Mouse (Mus musculus): ENCODE data around the gene Zswim5. TPM values are rescaled to one million over a fixed set of nuclear protein-coding genes. Genes with fewer than 3 reads are reported as not detected.

Gene Zswim5
- polyA plus RNA-seq, 1 experiment from 2014 or later, result 1.3 TPM

DNA sequence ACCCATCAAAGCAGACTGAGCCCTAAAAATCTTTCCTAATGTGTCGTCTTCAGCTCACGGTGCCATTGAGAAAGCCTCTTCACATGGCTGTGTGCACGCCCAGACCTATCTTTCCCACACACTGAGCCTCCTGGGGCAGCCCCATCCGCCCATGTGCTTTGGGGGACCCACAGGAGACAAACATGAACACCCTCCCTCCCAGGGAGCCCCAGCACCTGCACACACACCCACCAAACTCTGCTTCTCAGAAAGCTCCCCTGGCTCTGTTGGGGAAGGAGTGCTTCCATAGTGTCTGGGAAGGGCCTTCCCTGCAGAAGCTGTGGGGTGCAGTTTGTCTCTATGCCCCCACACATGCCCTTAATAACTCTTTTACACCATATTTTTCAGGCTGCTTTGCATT lies 127.5 kb downstream of the Zswim5 start:
- H3K27ac ChIP-seq (replicated peaks; ENCODE audit: low read depth, low read length), result no peak overlapping the region
- no peaks in the 10 kb centered on the region; the same call in 1 of the 2 replicates for H3K36me3 ChIP-seq (ENCODE audit: control insufficient read depth, insufficient read depth, low read length)
- H3K4me1 ChIP-seq (ENCODE audit: control insufficient read depth, insufficient read depth, low read length), result no peaks in the 10 kb centered on the region
- no peaks in the 10 kb centered on the region for H3K9me3 ChIP-seq (ENCODE audit: control insufficient read depth, low read length)
- ATAC-seq (ENCODE audit: insufficient number of reproducible peaks, low FRiP score, low TSS enrichment, low read depth) (no peak), DNase-seq (ENCODE audit: low spot score) (no peak)
- H3K27me3 ChIP-seq (ENCODE audit: control insufficient read depth, insufficient read depth, low read length), result no peaks in the 10 kb centered on the region
- no peak overlapping the region for H3K4me3 ChIP-seq (ENCODE audit: low read depth, low read length)
- H3K9ac ChIP-seq (ENCODE audit: low read length), result no peak overlapping the region
- no peak overlapping the region for H3K4me2 ChIP-seq (ENCODE audit: low read depth, severe bottlenecking)
- 77% methylated on average over 4 of the region's 4 CpGs for WGBS

DNA sequence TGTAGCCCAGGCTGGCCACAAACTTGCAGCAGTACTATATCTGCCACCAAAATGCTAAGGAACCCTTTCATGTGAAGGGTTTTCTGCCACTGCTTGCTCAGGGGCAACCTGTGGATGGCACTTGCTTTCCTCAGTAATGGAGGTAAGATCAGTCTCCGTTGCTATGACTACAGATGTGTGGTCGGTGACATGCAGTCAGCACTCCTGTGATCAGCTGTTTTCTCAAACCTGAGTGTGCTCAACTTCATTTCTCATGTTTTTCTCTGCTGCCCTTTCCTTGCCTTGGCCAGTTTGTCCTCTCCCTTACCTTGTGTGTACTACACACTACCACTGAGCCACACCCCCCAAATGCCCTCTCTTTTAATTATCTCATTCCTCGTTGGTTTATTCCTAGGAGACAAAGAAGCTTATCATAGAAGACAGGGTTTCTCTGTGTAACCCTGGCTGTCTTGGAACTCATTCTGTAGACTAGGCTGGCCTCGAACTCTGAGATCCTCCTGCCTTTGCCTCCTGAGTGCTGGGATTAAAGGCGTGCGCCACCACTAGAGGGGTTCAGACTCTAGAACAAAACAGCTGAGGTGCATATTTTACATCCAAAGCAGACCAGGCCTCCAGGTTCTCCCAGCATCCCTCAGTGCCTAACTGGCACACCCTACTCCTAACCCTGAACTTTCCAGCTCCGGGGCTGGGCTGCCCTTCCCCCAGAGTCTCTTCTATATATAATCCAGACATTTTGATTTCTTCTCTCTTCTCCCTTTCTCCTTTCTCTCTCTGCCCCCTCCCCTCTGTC lies 128.6 kb downstream of the Zswim5 start:
- no peak overlapping the region for H3K4me2 ChIP-seq (ENCODE audit: low read depth, severe bottlenecking)
- H3K36me3 ChIP-seq (ENCODE audit: control insufficient read depth, insufficient read depth, low read length), result no peaks in the 10 kb centered on the region
- no peaks in the 10 kb centered on the region for H3K9me3 ChIP-seq (ENCODE audit: control insufficient read depth, low read length)
- H3K9ac ChIP-seq (ENCODE audit: low read length), result no peak overlapping the region
- DNase-seq (ENCODE audit: low spot score), result no peak
- no peak overlapping the region for H3K27ac ChIP-seq (replicated peaks; ENCODE audit: low read depth, low read length)
- H3K27me3 ChIP-seq (ENCODE audit: control insufficient read depth, insufficient read depth, low read length), result no peaks in the 10 kb centered on the region
- 76% methylated on average over 7 of the region's 7 CpGs for WGBS
- no peaks in the 10 kb centered on the region for H3K4me1 ChIP-seq (ENCODE audit: control insufficient read depth, insufficient read depth, low read length)
- H3K4me3 ChIP-seq (ENCODE audit: low read depth, low read length), result no peak overlapping the region
- no peak for ATAC-seq (ENCODE audit: insufficient number of reproducible peaks, low FRiP score, low TSS enrichment, low read depth)

DNA sequence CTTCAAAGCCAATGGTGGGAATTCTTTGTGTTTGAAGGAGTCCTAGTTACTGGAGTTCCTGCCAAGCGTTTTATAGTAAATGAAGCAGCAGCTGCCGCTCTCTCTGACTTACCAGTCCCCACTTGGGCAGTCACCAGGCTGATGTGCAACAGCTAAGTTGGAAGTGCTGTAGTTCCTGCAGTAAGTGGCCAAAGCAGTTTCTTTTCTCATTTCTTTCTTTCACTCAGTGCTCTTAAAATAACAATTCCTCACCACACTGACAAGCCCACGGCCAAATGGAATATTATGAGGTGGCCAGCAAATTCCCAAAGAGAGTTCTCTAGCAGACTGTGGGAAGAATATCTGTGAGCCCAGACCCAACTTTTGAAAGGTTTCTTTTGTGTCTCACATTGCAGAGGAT lies 129.9 kb downstream of the Zswim5 start:
- Histone ChIP-seq H3K4me1 (ENCODE audit: control insufficient read depth, insufficient read depth, low read length) (no peaks in the 10 kb centered on the region), H3K27ac (replicated peaks; ENCODE audit: low read depth, low read length) (no peak overlapping the region), H3K27me3 (ENCODE audit: control insufficient read depth, insufficient read depth, low read length) (no peaks in the 10 kb centered on the region), H3K4me2 (ENCODE audit: low read depth, severe bottlenecking) (no peak overlapping the region), H3K9ac (ENCODE audit: low read length) (no peak overlapping the region), H3K9me3 (ENCODE audit: control insufficient read depth, low read length) (no peaks in the 10 kb centered on the region), H3K4me3 (ENCODE audit: low read depth, low read length) (no peak overlapping the region), H3K36me3 (ENCODE audit: control insufficient read depth, insufficient read depth, low read length) (no peaks in the 10 kb centered on the region)
- DNase-seq (ENCODE audit: low spot score) (no peak), ATAC-seq (ENCODE audit: insufficient number of reproducible peaks, low FRiP score, low TSS enrichment, low read depth) (no peak)
- WGBS, result 80% methylated on average over 3 of the region's 3 CpGs

DNA sequence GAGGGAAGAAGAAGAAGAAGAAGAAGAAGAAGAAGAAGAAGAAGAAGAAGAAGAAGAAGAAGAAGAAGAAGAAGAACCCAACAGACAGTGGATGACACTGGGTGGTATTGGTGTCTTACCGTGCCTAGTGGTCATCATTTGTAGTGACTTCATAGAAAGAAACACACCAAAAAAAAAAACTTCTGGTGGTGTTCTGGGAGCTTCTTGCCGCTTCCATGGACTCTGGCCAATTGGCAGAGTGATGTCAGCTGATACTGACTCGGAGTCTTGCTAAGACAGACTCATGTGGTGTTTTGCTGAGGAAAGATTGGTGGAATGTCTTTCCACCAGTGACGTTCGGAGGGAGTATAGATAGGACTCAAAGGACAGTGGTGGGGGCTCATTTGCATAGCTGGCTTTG lies 133.1 kb downstream of the Zswim5 start:
- ATAC-seq (ENCODE audit: insufficient number of reproducible peaks, low FRiP score, low TSS enrichment, low read depth) (no peak), DNase-seq (ENCODE audit: low spot score) (no peak)
- H3K36me3 ChIP-seq (ENCODE audit: control insufficient read depth, insufficient read depth, low read length), result no peaks in the 10 kb centered on the region
- WGBS, result 88% methylated on average over 5 of the region's 5 CpGs
- H3K9ac ChIP-seq (ENCODE audit: low read length), result no peak overlapping the region
- H3K27ac ChIP-seq (replicated peaks; ENCODE audit: low read depth, low read length), result no peak overlapping the region
- no peak overlapping the region for H3K4me2 ChIP-seq (ENCODE audit: low read depth, severe bottlenecking)
- H3K4me1 ChIP-seq (ENCODE audit: control insufficient read depth, insufficient read depth, low read length), result no peaks in the 10 kb centered on the region
- H3K4me3 ChIP-seq (ENCODE audit: low read depth, low read length), result no peak overlapping the region
- H3K27me3 ChIP-seq (ENCODE audit: control insufficient read depth, insufficient read depth, low read length), result no peaks in the 10 kb centered on the region
- H3K9me3 ChIP-seq (ENCODE audit: control insufficient read depth, low read length), result no peaks in the 10 kb centered on the region

DNA sequence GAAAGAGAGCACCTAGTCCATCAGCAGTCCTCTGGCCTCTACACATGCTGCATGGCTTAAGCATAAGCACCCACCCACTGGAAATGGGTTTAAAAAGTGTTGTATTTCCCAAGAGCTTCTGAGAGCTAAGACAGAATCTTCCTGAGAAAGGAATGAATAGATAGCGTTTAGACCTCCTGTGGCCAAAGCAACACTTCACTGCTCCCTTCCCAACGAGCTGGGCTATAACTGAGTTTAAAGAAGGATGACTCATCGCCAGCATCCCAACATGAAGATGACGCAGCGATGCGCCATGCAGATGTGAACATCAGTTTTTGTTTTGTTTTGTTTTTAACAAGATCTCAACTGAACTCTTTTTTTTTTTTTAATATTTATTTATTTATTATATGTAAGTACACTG lies 136.4 kb downstream of the Zswim5 start:
- 88% methylated on average over 6 of the region's 6 CpGs for WGBS
- Histone ChIP-seq H3K27ac (replicated peaks; ENCODE audit: low read depth, low read length) (no peak overlapping the region), H3K27me3 (ENCODE audit: control insufficient read depth, insufficient read depth, low read length) (no peaks in the 10 kb centered on the region), H3K9ac (ENCODE audit: low read length) (no peak overlapping the region), H3K4me3 (ENCODE audit: low read depth, low read length) (no peak overlapping the region), H3K36me3 (ENCODE audit: control insufficient read depth, insufficient read depth, low read length) (no peaks in the 10 kb centered on the region), H3K9me3 (ENCODE audit: control insufficient read depth, low read length) (no peaks in the 10 kb centered on the region), H3K4me2 (ENCODE audit: low read depth, severe bottlenecking) (no peak overlapping the region), H3K4me1 (ENCODE audit: control insufficient read depth, insufficient read depth, low read length) (no peaks in the 10 kb centered on the region)
- ATAC-seq (ENCODE audit: insufficient number of reproducible peaks, low FRiP score, low TSS enrichment, low read depth) (no peak), DNase-seq (ENCODE audit: low spot score) (no peak)

DNA sequence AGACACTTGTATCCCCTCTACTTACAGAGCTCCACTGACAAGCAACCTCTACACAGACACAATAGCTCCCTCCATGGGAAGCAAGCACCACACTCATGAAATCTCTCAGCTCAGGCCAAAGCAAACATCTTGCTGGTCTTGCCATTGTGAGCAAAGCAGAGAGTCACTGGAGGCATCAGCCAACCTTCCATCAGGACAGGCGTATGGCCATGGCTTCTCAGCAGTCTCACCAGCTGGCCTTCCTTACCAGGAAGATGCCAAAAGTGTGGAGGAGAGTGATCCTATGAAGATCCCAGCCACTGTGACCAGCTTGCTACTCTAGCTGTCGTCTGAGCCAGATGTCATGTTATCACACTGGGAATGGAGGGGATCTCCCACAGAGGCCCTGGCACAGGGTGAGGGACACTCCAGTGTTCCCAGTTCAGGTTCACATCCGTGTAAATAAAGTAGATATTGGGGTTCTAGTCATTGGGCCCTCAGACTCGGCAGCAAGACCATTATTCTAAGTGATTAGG lies 137.8 kb downstream of the Zswim5 start:
- DNase-seq (ENCODE audit: low spot score) (no peak), ATAC-seq (ENCODE audit: insufficient number of reproducible peaks, low FRiP score, low TSS enrichment, low read depth) (no peak)
- H3K9me3 ChIP-seq (ENCODE audit: control insufficient read depth, low read length), result no peaks in the 10 kb centered on the region
- H3K36me3 ChIP-seq (ENCODE audit: control insufficient read depth, insufficient read depth, low read length), result no peaks in the 10 kb centered on the region
- no peak overlapping the region for H3K9ac ChIP-seq (ENCODE audit: low read length)
- H3K4me3 ChIP-seq (ENCODE audit: low read depth, low read length), result no peak overlapping the region
- 54% methylated on average over 4 of the region's 4 CpGs for WGBS
- H3K4me2 ChIP-seq (ENCODE audit: low read depth, severe bottlenecking), result no peak overlapping the region
- H3K4me1 ChIP-seq (ENCODE audit: control insufficient read depth, insufficient read depth, low read length), result 0 out of 2 replicates have a peak, but pooled peaks cover under 1% of the 10 kb centered on the region
- H3K27ac ChIP-seq (replicated peaks; ENCODE audit: low read depth, low read length), result no peak overlapping the region
- no peaks in the 10 kb centered on the region for H3K27me3 ChIP-seq (ENCODE audit: control insufficient read depth, insufficient read depth, low read length)

DNA sequence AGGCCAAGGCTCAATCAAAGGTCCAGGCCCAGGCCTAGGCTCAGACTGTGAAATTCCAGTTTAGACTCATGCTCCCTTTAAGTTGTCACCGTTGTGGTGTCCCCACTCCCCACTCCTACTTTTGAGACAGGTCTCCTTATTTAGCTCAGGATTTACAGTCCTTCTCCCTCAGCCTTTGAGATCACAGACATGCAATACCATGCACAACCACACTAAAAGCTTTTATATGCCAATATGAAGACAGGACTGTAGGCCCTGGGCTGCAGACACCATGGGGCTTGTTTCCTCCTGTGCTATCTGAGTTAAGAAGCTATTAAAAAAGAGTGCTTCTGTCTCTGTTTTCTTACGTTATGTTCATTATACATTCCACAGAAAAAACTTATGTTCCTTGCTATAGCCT lies 140.6 kb downstream of the Zswim5 start:
- WGBS, result 95% methylated on average over 2 of the region's 2 CpGs
- ATAC-seq (ENCODE audit: insufficient number of reproducible peaks, low FRiP score, low TSS enrichment, low read depth), result no peak
- DNase-seq (ENCODE audit: low spot score), result no peak
- peaks cover 6% of the 10 kb centered on the region; the same call in 1 of the 2 replicates for H3K36me3 ChIP-seq (ENCODE audit: control insufficient read depth, insufficient read depth, low read length)
- no peaks in the 10 kb centered on the region for H3K27me3 ChIP-seq (ENCODE audit: control insufficient read depth, insufficient read depth, low read length)
- no peak overlapping the region for H3K4me2 ChIP-seq (ENCODE audit: low read depth, severe bottlenecking)
- H3K4me3 ChIP-seq (ENCODE audit: low read depth, low read length), result no peak overlapping the region
- H3K27ac ChIP-seq (replicated peaks; ENCODE audit: low read depth, low read length), result no peak overlapping the region
- no peaks in the 10 kb centered on the region for H3K9me3 ChIP-seq (ENCODE audit: control insufficient read depth, low read length)
- H3K4me1 ChIP-seq (ENCODE audit: control insufficient read depth, insufficient read depth, low read length), result 0 out of 2 replicates have a peak, but pooled peaks cover 5% of the 10 kb centered on the region
- no peak overlapping the region for H3K9ac ChIP-seq (ENCODE audit: low read length)

DNA sequence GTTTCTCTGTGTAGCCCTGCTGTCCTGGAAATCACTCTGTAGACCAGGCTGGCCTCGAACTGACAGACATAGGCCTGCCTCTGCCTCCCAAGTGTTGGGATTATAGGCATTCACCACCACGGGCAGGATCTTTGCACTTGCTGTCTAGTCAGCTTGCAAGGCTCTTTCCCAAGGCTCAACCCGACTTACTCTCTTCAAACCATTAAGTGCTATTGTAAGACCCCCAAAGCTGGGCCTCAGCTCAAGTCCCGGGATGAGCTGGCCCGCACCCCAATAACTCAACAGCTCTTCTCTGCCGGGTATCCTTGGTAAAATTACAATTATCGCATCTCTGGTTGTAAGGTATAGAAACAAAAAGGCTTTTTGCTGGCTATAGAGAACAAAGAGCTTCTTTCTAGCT lies 141.2 kb downstream of the Zswim5 start:
- WGBS, result 91% methylated on average over 7 of the region's 7 CpGs
- no peak for ATAC-seq (ENCODE audit: insufficient number of reproducible peaks, low FRiP score, low TSS enrichment, low read depth)

More for the DNA sequence above, 141.2 kb downstream of the Zswim5 start:
- Histone ChIP-seq H3K4me3 (ENCODE audit: low read depth, low read length) (no peak overlapping the region), H3K27ac (replicated peaks; ENCODE audit: low read depth, low read length) (no peak overlapping the region), H3K4me2 (ENCODE audit: low read depth, severe bottlenecking) (no peak overlapping the region), H3K36me3 (ENCODE audit: control insufficient read depth, insufficient read depth, low read length) (peaks cover 7% of the 10 kb centered on the region; the same call in 1 of the 2 replicates), H3K4me1 (ENCODE audit: control insufficient read depth, insufficient read depth, low read length) (0 out of 2 replicates have a peak, but pooled peaks cover 5% of the 10 kb centered on the region), H3K9ac (ENCODE audit: low read length) (no peak overlapping the region), H3K27me3 (ENCODE audit: control insufficient read depth, insufficient read depth, low read length) (no peaks in the 10 kb centered on the region), H3K9me3 (ENCODE audit: control insufficient read depth, low read length) (no peaks in the 10 kb centered on the region)
- no peak for DNase-seq (ENCODE audit: low spot score)

All from limb, embryonic 11.5 days (tissue).